Mouse (Mus musculus): ENCODE data around the gene Cfdp1. TPM values are rescaled to one million over a fixed set of nuclear protein-coding genes. Genes with fewer than 3 reads are reported as not detected.

The Cfdp1 gene
- polyA plus RNA-seq, 1 experiment from 2014 or later: 48.9 TPM

DNA sequence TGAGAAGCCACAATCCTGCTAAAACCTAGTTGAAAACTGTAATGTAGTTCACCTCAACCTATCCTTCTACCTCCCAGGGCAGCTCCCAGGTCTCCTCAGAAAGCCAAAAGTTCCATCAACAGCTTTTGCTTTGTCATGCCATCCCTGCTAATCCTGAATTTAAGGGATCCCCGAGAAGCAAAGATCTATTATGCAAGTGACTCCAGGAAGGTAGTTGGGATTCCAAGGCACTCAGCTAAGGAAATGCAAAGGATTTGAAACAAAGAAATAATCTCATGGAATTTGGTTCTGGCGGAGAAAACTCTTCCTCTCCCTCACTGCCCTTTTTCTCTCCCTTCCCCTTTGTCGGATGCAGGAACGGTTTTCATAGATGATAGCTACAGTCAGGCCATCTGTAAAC, 64.9 kb downstream of the Cfdp1 start:
- Histone ChIP-seq H3K4me1 (ENCODE audit: insufficient read depth) (0 out of 2 replicates have a peak, but pooled peaks cover 2% of the 10 kb centered on the region), H3K4me2 (ENCODE audit: low read depth, low read length) (no peak overlapping the region), H3K27ac (ENCODE audit: low read depth) (no peak overlapping the region), H3K4me3 (ENCODE audit: low read depth, low read length) (no peak overlapping the region), H3K9ac (replicated peaks) (no peak overlapping the region), H3K36me3 (replicated peaks; ENCODE audit: insufficient read depth, low read length) (no peaks in the 10 kb centered on the region), H3K9me3 (ENCODE audit: low read length) (no peaks in the 10 kb centered on the region), H3K27me3 (ENCODE audit: insufficient read depth, low read length) (no peaks in the 10 kb centered on the region)
- no peak for TF ChIP-seq EP300 (IDR thresholded peaks at IDR 0.05; ENCODE audit: low read depth)
- TF ChIP-seq CTCF (IDR thresholded peaks at IDR 0.05; ENCODE audit: low read depth): no peak
- no peak for DNase-seq
- WGBS (ENCODE audit: insufficient replicate concordance): 72% methylated on average over 4 of the region's 4 CpGs
- no peak for ATAC-seq

DNA sequence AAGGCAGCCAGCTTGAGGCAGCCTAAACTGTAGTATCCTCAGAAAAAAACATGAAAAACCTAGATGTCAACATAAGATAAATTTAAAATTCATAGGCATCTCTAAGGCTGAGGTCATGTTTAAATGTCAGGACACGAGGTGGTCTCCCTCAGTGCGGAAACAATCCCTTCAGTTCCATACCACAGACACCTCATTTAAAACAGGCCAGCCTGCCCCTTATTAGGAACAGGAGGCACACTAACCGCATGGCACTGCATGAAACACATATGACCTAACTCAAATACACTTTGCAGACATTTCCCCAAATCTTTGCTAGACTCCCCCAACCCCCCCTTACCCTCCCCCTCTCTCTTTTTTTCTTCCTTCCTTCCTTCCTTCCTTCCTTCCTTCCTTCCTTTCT, 65.6 kb downstream of the Cfdp1 start:
- DNase-seq (no peak), ATAC-seq (no peak)
- Histone ChIP-seq H3K4me3 (ENCODE audit: low read depth, low read length) (no peak overlapping the region), H3K4me2 (ENCODE audit: low read depth, low read length) (no peak overlapping the region), H3K4me1 (ENCODE audit: insufficient read depth) (0 out of 2 replicates have a peak, but pooled peaks cover 2% of the 10 kb centered on the region), H3K27me3 (ENCODE audit: insufficient read depth, low read length) (no peaks in the 10 kb centered on the region), H3K36me3 (replicated peaks; ENCODE audit: insufficient read depth, low read length) (no peaks in the 10 kb centered on the region), H3K9me3 (ENCODE audit: low read length) (no peaks in the 10 kb centered on the region), H3K27ac (ENCODE audit: low read depth) (no peak overlapping the region), H3K9ac (replicated peaks) (no peak overlapping the region)
- WGBS (ENCODE audit: insufficient replicate concordance): 75% methylated on average over 3 of the region's 3 CpGs
- TF ChIP-seq EP300 (IDR thresholded peaks at IDR 0.05; ENCODE audit: low read depth) (no peak), CTCF (IDR thresholded peaks at IDR 0.05; ENCODE audit: low read depth) (no peak)

DNA sequence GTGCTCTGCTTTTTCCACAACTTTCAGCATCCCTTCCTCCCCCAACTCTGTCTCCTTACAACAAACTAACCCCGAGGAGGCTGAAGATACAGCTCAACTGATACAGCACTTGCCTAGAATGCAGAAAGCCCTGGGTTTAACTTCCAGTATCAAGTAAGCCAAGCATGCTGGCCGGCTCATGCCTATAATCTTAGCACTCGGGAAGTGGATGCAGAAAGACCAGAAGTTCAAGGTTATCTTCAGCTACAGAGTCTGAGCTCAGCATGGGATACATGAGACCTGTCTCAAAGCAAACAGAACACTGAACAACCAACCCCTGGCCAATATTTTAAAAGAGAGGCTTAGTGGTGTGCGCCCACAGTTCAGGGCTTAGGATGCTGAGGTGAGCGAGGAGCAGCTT, 66.0 kb downstream of the Cfdp1 start:
- Histone ChIP-seq H3K27ac (ENCODE audit: low read depth) (no peak overlapping the region), H3K4me2 (ENCODE audit: low read depth, low read length) (no peak overlapping the region), H3K4me1 (ENCODE audit: insufficient read depth) (0 out of 2 replicates have a peak, but pooled peaks cover 2% of the 10 kb centered on the region), H3K9me3 (ENCODE audit: low read length) (no peaks in the 10 kb centered on the region), H3K36me3 (replicated peaks; ENCODE audit: insufficient read depth, low read length) (no peaks in the 10 kb centered on the region), H3K27me3 (ENCODE audit: insufficient read depth, low read length) (no peaks in the 10 kb centered on the region), H3K4me3 (ENCODE audit: low read depth, low read length) (no peak overlapping the region), H3K9ac (replicated peaks) (no peak overlapping the region)
- no peak for DNase-seq
- WGBS (ENCODE audit: insufficient replicate concordance): 62% methylated on average over 5 of the region's 5 CpGs
- TF ChIP-seq EP300 (IDR thresholded peaks at IDR 0.05; ENCODE audit: low read depth) (no peak), CTCF (IDR thresholded peaks at IDR 0.05; ENCODE audit: low read depth) (no peak)
- ATAC-seq: no peak

DNA sequence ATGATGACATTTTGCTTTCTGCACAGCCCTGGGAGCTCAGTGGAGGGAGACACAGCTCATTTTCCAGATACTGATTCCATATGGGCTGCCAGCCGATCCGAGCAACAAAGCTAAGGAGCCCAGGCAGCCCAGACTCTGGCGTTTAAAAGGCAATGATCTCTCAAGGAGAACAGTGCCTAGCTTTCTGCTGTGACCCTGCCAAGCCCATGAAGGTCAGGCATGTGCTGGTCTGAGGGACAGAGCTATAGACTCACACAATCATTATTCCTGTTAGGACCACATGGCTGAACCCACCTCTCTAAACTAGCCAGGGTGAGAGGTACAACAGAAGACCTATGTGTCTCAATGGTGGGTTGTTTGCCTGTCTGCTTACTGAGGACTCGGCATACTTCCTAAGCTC, 66.4 kb downstream of the Cfdp1 start:
- no peaks in the 10 kb centered on the region for H3K9me3 ChIP-seq (ENCODE audit: low read length)
- 0 out of 2 replicates have a peak, but pooled peaks cover 2% of the 10 kb centered on the region for H3K4me1 ChIP-seq (ENCODE audit: insufficient read depth)
- H3K4me3 ChIP-seq (ENCODE audit: low read depth, low read length): no peak overlapping the region
- H3K4me2 ChIP-seq (ENCODE audit: low read depth, low read length): no peak overlapping the region
- no peak for DNase-seq
- H3K36me3 ChIP-seq (replicated peaks; ENCODE audit: insufficient read depth, low read length): no peaks in the 10 kb centered on the region
- no peak overlapping the region for H3K9ac ChIP-seq (replicated peaks)
- ATAC-seq: no peak
- H3K27ac ChIP-seq (ENCODE audit: low read depth): no peak overlapping the region
- 77% methylated on average over 4 of the region's 4 CpGs for WGBS (ENCODE audit: insufficient replicate concordance)
- no peaks in the 10 kb centered on the region for H3K27me3 ChIP-seq (ENCODE audit: insufficient read depth, low read length)
- no peak for TF ChIP-seq EP300 (IDR thresholded peaks at IDR 0.05; ENCODE audit: low read depth)
- TF ChIP-seq CTCF (IDR thresholded peaks at IDR 0.05; ENCODE audit: low read depth): no peak

DNA sequence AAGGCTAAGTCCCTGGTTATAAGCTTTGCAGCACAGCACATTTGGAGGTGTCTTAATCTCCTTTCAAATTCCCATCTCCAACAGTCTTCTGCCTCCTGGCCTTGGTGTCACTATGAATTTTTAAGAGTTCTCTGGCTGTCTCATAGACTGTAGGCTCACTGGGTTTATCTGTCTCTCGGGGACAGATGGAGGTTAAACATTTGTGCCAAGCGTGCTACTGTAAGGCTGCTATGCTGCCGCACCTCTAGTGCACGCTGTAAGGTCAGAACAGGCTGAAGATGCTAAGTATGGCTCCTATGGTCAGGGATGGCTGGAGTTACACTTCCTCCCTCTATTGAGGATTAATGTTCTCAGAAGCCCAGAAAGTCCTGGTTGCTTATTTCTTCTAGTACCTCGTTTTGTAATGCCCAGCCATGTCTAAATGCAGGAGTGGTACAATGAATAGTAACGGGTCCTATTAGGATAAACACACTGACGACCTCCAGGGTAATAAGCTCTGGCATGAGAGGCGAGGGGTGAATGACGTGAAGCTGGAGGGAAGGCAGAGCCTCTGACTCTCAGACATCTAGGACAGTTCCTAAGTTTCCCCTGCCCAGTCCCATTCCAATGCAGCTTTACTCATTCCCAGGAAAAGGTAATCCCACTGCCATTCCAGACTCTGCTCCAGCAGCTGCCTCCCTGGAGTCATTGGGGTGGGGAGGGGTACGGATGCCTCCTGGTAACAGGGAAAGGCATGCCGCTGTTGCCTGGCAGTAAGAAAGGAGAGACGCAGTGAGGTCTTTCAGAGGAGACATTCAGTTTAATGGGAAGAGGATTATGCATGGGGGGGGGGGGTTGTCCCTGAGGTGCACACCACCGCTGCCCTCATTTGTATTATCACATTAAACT, 67.1 kb downstream of the Cfdp1 start:
- no peak for TF ChIP-seq CTCF (IDR thresholded peaks at IDR 0.05; ENCODE audit: low read depth)
- TF ChIP-seq EP300 (IDR thresholded peaks at IDR 0.05; ENCODE audit: low read depth): no peak

DNA sequence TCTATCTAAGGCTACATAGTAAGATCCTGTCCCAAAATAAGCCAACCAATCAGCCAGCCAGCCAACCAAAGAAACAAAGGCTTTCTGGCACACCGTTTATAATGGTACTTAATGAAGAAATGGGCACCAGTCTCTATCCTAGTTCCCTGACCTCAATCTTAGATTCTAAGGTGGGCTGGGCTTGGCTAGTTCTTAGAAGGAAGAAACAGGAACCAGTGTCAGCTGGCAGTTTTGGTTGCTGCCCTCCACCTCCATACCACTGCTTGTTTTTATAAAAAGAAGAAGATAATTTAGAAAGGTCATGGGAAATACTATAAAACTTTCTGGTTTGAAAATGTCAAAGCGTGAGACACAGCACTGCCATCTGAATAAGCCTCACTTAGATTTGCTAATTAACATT, 68.0 kb downstream of the Cfdp1 start:
- Histone ChIP-seq H3K9me3 (ENCODE audit: low read length) (no peaks in the 10 kb centered on the region), H3K4me2 (ENCODE audit: low read depth, low read length) (no peak overlapping the region), H3K27me3 (ENCODE audit: insufficient read depth, low read length) (no peaks in the 10 kb centered on the region), H3K4me1 (ENCODE audit: insufficient read depth) (peaks cover 12% of the 10 kb centered on the region; the same call in 1 of the 2 replicates), H3K4me3 (ENCODE audit: low read depth, low read length) (no peak overlapping the region), H3K36me3 (replicated peaks; ENCODE audit: insufficient read depth, low read length) (no peaks in the 10 kb centered on the region), H3K27ac (ENCODE audit: low read depth) (no peak overlapping the region), H3K9ac (replicated peaks) (no peak overlapping the region)
- no peak for TF ChIP-seq EP300 (IDR thresholded peaks at IDR 0.05; ENCODE audit: low read depth)
- no peak for DNase-seq
- ATAC-seq: no peak
- whole genome bisulfite sequencing (ENCODE audit: insufficient replicate concordance): 82% methylated on average over 2 of the region's 2 CpGs

More for the DNA sequence above, 67.1 kb downstream of the Cfdp1 start:
- H3K4me3 ChIP-seq (ENCODE audit: low read depth, low read length): no peak overlapping the region
- 82% methylated on average over 13 of the region's 13 CpGs for WGBS (ENCODE audit: insufficient replicate concordance)
- no peak overlapping the region for H3K27ac ChIP-seq (ENCODE audit: low read depth)
- peaks cover 7% of the 10 kb centered on the region; the same call in 1 of the 2 replicates for H3K4me1 ChIP-seq (ENCODE audit: insufficient read depth)
- no peak for ATAC-seq
- H3K36me3 ChIP-seq (replicated peaks; ENCODE audit: insufficient read depth, low read length): no peaks in the 10 kb centered on the region
- H3K27me3 ChIP-seq (ENCODE audit: insufficient read depth, low read length): no peaks in the 10 kb centered on the region
- no peak overlapping the region for H3K9ac ChIP-seq (replicated peaks)
- DNase-seq: no peak
- H3K9me3 ChIP-seq (ENCODE audit: low read length): no peaks in the 10 kb centered on the region
- no peak overlapping the region for H3K4me2 ChIP-seq (ENCODE audit: low read depth, low read length)

All from liver, postnatal 0 days (tissue).